Mouse (Mus musculus) kidney, adult 11 months (tissue): ENCODE results near the gene Nhs.

Experiments used
- DNase-seq: peaks from one replicate; pipeline ENCODE4 v3.0.0; 2022

The Nhs gene

DNA sequence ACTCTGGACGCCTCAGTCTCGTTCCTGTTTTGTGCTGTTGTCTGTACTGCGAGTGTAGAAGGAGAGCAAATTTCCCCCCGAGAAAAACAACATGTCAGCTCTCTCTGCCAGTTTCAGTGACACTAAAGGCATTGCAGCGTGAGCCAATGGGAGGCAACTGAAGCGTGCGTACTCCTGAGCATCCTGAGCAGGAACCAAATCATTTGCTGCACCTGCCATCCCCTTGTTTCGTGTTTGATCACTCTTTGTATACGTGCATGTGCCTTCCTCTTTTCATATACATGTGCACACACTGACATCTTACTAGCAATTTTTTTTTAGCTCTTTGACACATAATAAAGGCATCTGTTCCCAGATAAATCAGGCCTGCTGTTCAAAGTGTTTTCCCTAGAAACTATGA, 142.1 kb downstream of the Nhs start:
- no peak for DNase-seq

DNA sequence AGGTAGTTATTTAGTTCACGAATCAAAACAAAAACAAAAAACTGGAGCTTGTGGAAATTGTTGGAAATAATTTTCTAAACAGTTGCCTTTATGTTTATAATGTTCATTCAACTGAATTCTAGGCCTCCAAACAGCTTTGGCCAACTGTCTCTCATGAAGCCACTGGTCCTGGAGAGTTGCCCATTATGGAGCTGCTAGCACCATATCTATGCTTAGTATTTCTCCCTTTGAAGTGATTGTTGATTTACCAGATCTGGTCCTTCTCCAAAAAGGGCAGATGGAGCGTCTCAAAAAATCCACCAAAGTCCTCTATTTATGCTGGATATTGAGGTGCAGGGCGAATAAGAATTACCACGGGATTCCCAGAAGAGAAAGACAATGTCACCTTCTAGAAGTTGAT, 147.0 kb downstream of the Nhs start:
- DNase-seq, result no peak

DNA sequence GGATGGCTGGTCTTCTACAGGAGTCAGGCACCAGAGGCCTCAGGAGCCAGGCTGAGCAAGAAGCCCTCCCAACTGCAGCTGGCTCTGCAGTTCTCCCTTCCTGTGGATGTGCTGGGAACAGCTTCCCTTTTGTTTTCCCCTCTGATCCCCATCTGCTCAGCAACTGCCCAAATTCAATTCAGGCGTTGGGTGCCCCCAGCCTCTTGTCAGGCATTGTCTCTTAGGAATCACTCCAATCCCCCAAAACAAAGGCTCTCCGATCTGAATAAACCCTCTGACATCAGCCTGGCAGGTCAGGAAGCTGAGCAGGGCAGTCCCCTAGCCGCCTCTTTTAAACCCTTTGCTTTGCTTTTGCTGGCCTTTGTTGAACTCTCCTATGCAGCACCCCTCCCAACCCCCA, 149.7 kb downstream of the Nhs start:
- no peak for DNase-seq

DNA sequence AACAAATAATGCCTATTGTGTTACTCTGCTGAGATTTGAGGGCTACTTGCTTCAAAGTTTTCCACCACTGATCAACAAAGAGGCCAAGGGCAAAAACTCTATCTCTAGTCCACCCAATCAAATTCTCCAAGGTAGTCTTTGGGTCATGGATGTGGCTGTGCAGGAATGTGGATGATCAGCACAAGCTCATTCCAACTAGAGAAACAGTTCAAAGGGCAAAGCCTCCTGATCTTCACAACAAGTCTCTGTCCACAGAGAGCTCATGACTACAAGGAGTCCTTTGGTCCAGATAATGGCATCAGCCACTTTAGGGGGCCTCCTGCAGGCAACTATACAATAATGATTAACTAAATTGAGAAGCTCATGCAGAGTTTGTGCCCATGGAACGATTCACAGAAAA, 155.7 kb downstream of the Nhs start:
- peak; percentile 88 for DNase-seq

- DNase-seq, result peak; percentile 60
These were observed 160.7 kb downstream of the Nhs start for GRCm38 (mm10) chrX:161998876-161999275.

DNA sequence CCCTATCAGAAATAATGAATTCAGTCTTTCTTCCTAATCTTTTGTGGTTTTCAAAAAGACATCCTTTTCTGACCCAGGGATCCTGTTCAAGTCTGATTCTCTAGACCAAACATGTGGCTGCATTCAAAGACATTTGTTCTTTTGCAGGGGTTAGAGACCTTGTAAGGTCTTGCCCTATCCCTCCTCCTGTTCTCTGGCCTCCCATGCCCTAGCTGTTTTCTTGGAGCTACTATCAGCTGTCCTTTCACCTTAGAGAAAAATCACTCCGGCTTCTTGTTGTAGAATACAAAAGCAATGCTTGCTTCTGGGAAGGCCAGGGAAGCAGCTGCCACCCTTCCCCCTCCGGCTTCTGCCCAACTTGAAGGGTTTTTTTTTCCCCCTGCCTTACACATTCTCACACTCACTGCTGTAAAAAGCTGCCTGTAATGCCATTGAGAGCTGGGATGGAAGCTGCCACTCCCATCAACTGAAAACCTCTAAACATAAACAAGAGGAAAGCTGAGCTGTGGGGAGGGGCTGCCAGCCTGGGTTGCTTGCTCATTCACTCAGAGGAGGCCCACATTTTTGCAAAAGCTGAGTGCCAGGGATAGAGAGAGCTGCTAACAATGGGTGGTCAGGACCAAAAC, 162.2 kb downstream of the Nhs start:
- no peak for DNase-seq

DNA sequence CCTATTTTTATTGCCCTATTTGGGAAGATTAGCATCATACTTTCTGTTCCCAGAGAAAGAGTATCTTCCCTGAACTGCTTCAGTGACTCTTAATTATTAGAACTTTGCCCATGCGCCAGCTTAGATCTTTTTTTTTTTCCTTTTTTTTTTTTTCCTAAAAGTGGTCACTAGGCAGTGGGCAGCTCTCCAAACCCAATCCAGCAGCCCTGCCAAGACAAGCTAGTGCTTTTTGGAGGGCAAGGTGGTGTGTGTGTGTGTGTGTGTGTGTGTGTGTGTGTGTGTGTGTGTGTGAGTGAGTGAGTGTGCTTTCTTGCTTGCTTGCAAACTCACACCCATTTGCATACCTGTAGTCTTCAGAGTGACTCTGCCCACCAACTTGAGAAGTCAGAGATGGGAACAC, 169.4 kb downstream of the Nhs start:
- peak; percentile 40 for DNase-seq

GRCm38 (mm10) chrX:161984961-161985360, 174.6 kb downstream of the Nhs start:
- DNase-seq, result no peak

GRCm38 (mm10) chrX:161981399-161981798, 178.1 kb downstream of the Nhs start:
- no peak for DNase-seq

DNA sequence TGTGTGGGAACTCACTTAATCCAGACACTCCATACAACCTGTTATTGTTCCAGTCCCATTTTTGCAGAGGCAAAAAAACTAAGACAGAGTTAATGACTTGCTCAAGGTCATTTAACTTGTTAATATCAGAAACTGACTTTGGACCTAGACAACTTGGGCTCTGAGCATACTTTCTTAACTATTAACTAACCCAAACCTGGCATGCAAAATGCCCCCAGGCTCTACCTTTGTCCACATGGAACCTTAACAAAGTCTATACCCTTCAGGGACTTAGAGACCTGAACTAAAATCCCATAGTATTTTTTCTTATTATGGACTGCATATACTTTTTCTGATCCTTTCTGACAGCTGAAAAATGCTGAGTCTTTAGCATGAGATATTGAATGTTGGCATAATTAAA, 179.6 kb downstream of the Nhs start:
- peak; percentile 71 for DNase-seq

DNA sequence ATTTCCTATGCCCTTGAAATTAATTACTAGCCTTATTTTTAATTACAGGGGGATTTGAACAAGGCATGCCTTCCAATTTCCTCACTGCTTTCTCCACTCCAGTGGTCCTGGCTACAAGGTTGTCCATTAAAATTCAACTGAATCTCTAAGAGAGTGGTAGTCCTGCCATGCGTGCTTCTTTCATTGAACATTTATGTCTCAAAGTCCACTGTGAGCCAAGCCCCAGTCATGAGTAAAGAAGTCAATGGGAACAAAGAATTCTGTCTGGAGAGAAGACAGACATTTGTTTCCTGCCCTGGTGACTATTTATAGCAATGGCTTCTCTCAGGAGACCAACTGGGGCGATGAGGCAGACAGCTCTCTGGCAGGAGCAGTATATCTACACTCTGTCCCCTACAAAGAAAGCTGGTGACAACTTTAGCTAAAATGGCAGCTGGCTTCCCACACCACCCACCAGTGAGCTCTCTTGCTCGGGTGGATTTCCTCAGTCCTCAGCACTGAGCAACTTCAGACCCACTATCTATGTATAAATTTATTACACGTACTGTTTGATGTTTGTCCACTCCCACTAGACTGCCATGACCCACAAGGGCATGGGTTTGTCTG, 182.2 kb downstream of the Nhs start:
- DNase-seq, result peak; percentile 53

GRCm38 (mm10) chrX:161976376-161976775, 183.2 kb downstream of the Nhs start:
- DNase-seq, result no peak

- no peak for DNase-seq
These were observed 186.0 kb downstream of the Nhs start for GRCm38 (mm10) chrX:161973572-161973971.

GRCm38 (mm10) chrX:161972723-161973122, 186.8 kb downstream of the Nhs start:
- DNase-seq, result no peak

DNA sequence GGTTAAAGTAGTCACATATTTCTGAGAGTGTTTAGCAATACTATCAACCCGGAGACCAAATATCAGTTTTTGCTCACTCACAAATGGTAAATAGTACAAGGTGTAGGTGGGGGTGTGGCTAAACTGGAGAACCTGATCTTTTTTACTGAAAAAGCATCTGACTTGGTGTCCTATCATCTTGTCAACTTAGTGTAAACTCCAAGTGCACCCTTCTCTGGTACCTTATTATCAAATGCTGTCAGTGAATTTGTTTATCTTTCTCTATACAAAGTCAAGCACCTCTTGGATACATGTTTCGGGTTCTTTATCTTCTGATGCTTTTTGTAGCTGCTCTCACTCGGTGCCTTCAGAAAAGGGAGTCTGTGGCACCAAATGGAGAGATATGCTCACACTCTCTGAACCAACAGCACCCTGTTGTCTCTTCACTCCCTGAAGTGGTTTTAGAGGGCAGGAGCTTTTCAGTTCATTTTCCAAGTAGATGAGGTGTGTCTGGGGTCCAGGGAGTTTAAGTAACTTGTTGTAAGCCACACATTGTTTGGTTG, 187.5 kb downstream of the Nhs start:
- no peak for DNase-seq

DNA sequence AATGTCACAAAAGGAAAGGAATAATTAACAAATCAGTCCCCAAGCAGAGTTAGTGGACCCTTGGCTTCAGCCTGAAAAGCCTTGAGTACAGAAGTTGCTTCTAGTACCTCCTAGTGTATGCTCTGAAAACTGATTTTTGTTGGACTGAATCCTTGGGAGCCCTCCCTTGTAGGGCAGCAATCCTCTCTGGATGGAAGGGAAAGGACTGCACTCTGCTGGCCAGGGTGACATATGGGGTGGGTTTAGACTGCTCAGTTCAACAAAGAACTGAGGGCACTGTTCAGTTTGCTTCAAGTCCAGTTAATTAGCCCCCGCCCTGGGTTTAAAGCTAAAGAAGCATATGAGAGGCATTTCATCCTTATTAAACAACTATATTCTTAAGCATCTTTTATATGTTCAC, 188.4 kb downstream of the Nhs start:
- no peak for DNase-seq

GRCm38 (mm10) chrX:161967692-161968091, 191.8 kb downstream of the Nhs start:
- peak; percentile 36 for DNase-seq

DNA sequence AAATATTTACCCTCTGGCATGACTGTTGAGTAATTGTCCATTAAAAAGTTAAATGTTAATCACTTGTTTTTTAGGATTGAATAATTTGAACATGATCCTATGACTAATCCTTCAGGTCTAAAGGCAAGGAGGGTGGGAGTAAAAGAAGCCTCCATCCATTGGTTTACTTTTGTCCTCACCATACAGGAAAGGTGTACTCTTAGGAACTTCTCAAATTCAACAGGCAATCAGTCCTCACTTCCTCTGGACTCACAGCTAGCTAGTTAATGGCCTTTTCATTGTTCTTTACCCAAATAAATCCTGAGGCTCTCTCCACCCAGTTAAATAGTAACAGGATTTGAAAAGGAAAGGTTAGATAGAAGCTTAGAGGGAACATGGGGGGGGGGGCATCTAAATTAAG, 196.2 kb downstream of the Nhs start:
- DNase-seq, result no peak

GRCm38 (mm10) chrX:161962855-161963254, 196.7 kb downstream of the Nhs start:
- no peak for DNase-seq

GRCm38 (mm10) chrX:161961756-161962155, 197.8 kb downstream of the Nhs start:
- peak; percentile 34 for DNase-seq

GRCm38 (mm10) chrX:161961176-161961575, 198.4 kb downstream of the Nhs start:
- peak; percentile 94 for DNase-seq

DNA sequence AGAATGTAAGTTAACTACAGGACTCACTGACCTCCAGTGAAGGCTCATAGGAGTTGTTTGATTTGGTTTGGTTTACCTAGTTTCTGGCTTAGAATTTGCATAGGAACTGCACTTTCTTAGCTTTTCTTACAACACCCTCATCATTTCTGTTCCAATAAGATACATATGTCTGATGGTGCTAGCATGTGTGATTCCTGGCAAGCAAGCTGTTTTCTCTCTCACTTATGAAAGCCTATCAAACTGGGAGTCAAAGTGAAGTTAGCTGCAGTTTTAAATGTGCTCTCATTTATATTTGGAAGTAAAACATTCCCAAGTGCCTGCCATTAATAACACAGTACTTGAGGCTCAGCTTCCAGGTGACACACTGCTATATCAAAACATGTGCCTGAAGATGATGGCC, 207.2 kb downstream of the Nhs start:
- no peak for DNase-seq

DNA sequence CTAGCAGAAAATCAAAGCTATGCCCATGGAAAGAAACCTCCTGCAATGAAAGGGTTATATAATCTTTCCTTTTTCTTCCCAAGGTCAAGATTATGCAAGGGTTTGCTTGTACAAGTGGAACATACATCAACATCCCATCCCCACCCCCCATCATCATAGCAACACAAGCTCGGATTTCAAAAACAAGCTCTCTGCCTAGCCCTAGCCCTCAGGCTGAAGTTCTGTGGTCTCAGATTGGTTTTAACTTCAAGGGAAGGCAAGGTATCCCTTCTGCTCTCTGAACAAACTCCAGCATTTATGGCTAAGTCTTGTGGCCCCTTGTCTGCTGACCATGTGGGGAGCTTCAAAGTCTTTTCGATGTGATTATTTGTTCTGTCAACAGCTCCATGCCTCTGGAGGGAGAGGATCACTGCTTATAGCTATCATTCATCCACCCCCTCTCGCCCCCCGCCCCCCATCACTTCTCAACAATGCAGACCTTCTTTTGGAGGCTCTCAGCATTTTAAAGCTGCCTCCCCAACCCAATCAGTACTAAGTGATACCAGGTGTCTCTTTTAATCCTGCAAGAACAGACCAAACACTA, 216.3 kb downstream of the Nhs start:
- DNase-seq, result no peak

- no peak for DNase-seq
These were observed 218.8 kb downstream of the Nhs start for GRCm38 (mm10) chrX:161940696-161941095.

DNA sequence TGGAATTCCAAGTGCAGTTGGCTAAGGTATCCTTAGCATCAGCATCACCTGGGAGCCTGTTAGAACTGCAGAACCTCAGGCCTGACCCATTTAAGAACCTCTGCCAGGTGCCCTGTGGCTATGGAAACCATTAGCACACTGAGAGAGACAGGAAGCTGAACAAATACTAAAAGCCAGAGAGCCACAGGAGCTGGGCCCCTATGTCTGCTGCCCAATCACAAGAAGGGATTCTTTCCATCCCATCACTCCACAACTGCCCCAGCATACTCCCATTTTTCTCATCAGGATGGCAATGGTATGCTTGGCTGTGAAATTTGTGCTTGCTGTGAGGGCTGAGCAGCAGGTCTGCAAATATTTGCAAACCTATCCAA, 232.9 kb downstream of the Nhs start:
- no peak for DNase-seq
